Mouse (Mus musculus) stomach, embryonic 15.5 days (tissue): Measurements from ENCODE around the gene Vim. TPM values are rescaled to one million over a fixed set of nuclear protein-coding genes. Genes with fewer than 3 reads are reported as not detected.
"Not testable (repeated sequence)": the region's sequence is repeated elsewhere in the genome, so short reads cannot be mapped to it uniquely, and the experiment has no call there.

ENCODE experiments used
- ATAC-seq: fragments of 200-750 bp; cut with Nextera tagmentation; 2 replicates; pipeline ENCODE4 v1.8.0; 2017; ENCODE audit warnings: low read depth, moderate number of reproducible peaks, moderate TSS enrichment; ENCODE audit not compliant: insufficient read depth, low FRiP score
- H3K27ac ChIP-seq: fragments of 300-500 bp; sonication (generic); 2 replicates; pipeline ENCODE4 v1.5.1; 2015; ENCODE audit warnings: mild to moderate bottlenecking, inconsistent platforms
- H3K27me3 ChIP-seq: fragments of 300-500 bp; sonication (generic); replicated peaks from 2 replicates; pipeline ENCODE4 v1.6.1; 2015; ENCODE audit warnings: inconsistent platforms
- H3K36me3 ChIP-seq: fragments of 300-500 bp; sonication (generic); 2 replicates; pipeline ENCODE4 v1.6.1; 2015; ENCODE audit warnings: inconsistent platforms
- H3K4me1 ChIP-seq: fragments of 300-500 bp; sonication (generic); 2 replicates; pipeline ENCODE4 v1.6.1; 2015; ENCODE audit warnings: inconsistent platforms
- H3K4me2 ChIP-seq: fragments of 300-500 bp; sonication (generic); 2 replicates; pipeline ENCODE4 v1.6.1; 2015; ENCODE audit warnings: mild to moderate bottlenecking, inconsistent platforms
- H3K4me3 ChIP-seq: fragments of 300-500 bp; sonication (generic); replicated peaks from 2 replicates; pipeline ENCODE4 v1.5.1; 2015; ENCODE audit warnings: inconsistent platforms
- H3K9ac ChIP-seq: fragments of 300-500 bp; sonication (generic); 2 replicates; pipeline ENCODE4 v1.6.1; 2015; ENCODE audit warnings: inconsistent platforms
- H3K9me3 ChIP-seq: fragments of 300-500 bp; sonication (generic); 2 replicates; pipeline ENCODE4 v1.6.1; 2016; ENCODE audit warnings: inconsistent platforms
- WGBS: fragments of 180-500 bp; shearing (Covaris S2); methylation state at CpG from one replicate; pipeline ENCODE4 v1.1.7; 2015; 5-methylcytosine and 5-hydroxymethylcytosine counted together
- polyA plus RNA-seq: library from polyadenylated mRNA; unstranded; fragments of >200 nt; fragmentation: Nextera tagmentation; extraction: Ambion mirVana; gene quantifications from 2 replicates; pipeline ENCODE4 v1.2.1, GENCODE M21; 2015

The Vim gene
- polyA plus RNA-seq, 1 experiment from 2014 or later, result 469 TPM

GRCm38 (mm10) chr2:13593328-13593727, 19.6 kb downstream of the Vim start:
- Histone ChIP-seq H3K4me2 (no peak overlapping the region), H3K36me3 (no peaks in the 10 kb centered on the region), H3K9me3 (no peaks in the 10 kb centered on the region), H3K9ac (no peak overlapping the region), H3K4me1 (no peaks in the 10 kb centered on the region), H3K27ac (no peak overlapping the region), H3K27me3 (no peaks in the 10 kb centered on the region), H3K4me3 (no peak overlapping the region)
- ATAC-seq, result no peak
- WGBS, result 68% methylated on average over 4 of the region's 4 CpGs

DNA sequence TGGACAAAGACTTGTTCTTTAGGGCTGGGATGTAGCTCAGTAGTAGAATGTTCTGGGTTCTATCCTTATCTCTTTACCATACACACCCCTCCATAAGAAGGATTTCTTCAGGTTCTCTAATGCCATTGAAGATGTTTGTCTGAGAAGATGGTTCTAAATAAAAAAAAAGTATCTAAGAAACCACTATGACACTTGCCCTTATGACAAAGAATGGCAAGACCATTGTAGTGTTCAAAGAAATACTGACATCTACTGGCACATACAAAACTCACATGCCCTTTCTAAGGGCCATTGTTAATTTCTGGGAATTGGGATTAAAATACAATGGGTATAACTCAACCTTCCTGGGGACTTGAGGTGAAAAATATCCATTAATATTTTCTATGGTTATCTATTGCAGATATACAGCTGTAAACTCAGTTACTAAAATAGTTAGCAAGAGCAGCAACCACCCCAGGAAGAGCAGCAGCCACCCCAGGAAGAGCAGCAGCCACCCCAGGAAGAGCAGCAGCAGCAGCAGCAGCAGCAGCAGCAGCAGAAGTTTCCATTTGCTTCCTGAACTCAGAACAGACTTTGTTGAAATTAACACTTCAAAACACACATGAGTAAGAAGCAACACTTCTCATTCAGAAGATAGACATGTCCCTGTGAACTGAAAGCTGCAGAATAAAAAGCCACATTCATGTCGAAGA, 23.4 kb downstream of the Vim start:
- ATAC-seq, result no peak
- Histone ChIP-seq H3K36me3 (no peaks in the 10 kb centered on the region), H3K4me3 (no peak overlapping the region), H3K9ac (no peak overlapping the region), H3K4me1 (no peaks in the 10 kb centered on the region), H3K27me3 (no peaks in the 10 kb centered on the region), H3K4me2 (no peak overlapping the region), H3K9me3 (no peaks in the 10 kb centered on the region), H3K27ac (no peak overlapping the region)
- 79% methylated on average over 1 of the region's 1 CpGs for WGBS

- Histone ChIP-seq H3K36me3 (no peaks in the 10 kb centered on the region), H3K4me1 (no peaks in the 10 kb centered on the region), H3K4me3 (no peak overlapping the region), H3K27ac (no peak overlapping the region), H3K27me3 (no peaks in the 10 kb centered on the region), H3K9me3 (no peaks in the 10 kb centered on the region), H3K4me2 (no peak overlapping the region), H3K9ac (no peak overlapping the region)
- ATAC-seq, result no peak
- WGBS, result 72% methylated on average over 5 of the region's 5 CpGs
Observed at GRCm38 (mm10) chr2:13598166-13598565, 24.4 kb downstream of the Vim start.

DNA sequence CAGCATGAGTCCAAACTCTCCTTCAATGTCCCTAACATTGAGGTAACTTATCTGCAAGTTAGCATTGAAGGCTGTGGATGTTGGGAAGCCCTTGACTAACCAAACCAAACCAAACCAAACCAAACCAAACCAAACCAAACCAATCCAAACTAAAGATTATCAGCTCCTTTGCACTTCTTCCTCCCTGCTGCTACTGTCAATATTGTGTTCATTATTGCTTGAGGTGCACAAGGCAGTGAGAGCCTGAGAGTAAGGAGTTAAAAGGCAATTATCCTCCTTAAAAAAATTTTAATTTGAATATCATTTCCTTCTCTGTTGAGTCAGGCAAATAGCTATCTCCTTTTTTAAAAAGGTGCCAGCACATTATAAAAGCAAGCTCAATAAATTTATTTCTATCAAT, 29.4 kb downstream of the Vim start:
- H3K27me3 ChIP-seq, result no peaks in the 10 kb centered on the region
- no peak overlapping the region for H3K4me3 ChIP-seq
- no peak overlapping the region for H3K9ac ChIP-seq

DNA sequence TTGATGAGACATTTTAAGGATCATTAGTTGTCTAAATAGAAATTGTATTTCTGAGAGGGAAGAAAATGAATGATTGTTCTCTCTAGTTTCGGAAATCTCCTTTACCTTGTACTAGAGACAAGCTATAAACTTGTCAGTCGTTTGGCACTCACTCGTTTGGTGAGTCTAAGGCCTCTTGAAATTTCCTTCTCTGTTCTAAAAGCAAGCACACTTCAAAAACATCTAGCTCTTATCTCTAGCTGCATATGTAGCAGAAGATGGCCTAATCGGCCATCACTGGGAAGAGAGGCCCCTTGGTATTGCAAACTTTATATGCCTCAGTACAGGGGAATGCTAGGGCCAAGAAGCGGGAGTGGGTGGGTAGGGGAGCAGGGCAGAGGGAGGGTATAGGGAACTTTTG, 29.9 kb downstream of the Vim start:
- H3K27ac ChIP-seq, result not testable (repeated sequence)
- WGBS, result 66% methylated on average over 5 of the region's 5 CpGs

More for the DNA sequence above, 29.4 kb downstream of the Vim start:
- Histone ChIP-seq H3K36me3 (no peaks in the 10 kb centered on the region), H3K9me3 (no peaks in the 10 kb centered on the region), H3K4me1 (no peaks in the 10 kb centered on the region), H3K27ac (no peak overlapping the region), H3K4me2 (no peak overlapping the region)
- ATAC-seq, result no peak

GRCm38 (mm10) chr2:13630136-13630832, 56.6 kb downstream of the Vim start:
- no peak for ATAC-seq
- H3K9ac ChIP-seq, result no peak overlapping the region
- no peaks in the 10 kb centered on the region for H3K36me3 ChIP-seq

More for the DNA sequence above, 29.9 kb downstream of the Vim start:
- not testable (repeated sequence) for H3K4me3 ChIP-seq, H3K9me3 ChIP-seq, H3K4me1 ChIP-seq, H3K27me3 ChIP-seq, H3K4me2 ChIP-seq, H3K9ac ChIP-seq, H3K36me3 ChIP-seq
- peak; percentile 84; the same call in 1 of the 2 replicates for ATAC-seq

More at GRCm38 (mm10) chr2:13630136-13630832, 56.6 kb downstream of the Vim start:
- H3K9me3 ChIP-seq, result no peaks in the 10 kb centered on the region
- H3K27me3 ChIP-seq, result no peaks in the 10 kb centered on the region
- H3K27ac ChIP-seq, result no peak overlapping the region
- 73% methylated on average over 7 of the region's 7 CpGs for WGBS
- no peak overlapping the region for H3K4me2 ChIP-seq
- H3K4me3 ChIP-seq, result no peak overlapping the region
- H3K4me1 ChIP-seq, result no peaks in the 10 kb centered on the region

Other genes with a start within 250 kb of the Vim start
- 1.2 and 1.3 TPM in 2 replicates for gene Cubn, start 82.1 kb upstream of the Vim start, polyA plus RNA-seq
- 7.6 and 11.0 TPM in 2 replicates for gene Trdmt1, start 29.3 kb upstream of the Vim start, polyA plus RNA-seq
- 0.84 and 0.96 TPM in 2 replicates for gene St8sia6, start 220.1 kb downstream of the Vim start, polyA plus RNA-seq